Mouse (Mus musculus) liver, embryonic 12.5 days (tissue): ENCODE data around the gene Kcnmb4. TPM values are rescaled to one million over a fixed set of nuclear protein-coding genes. Genes with fewer than 3 reads are reported as not detected.

Experiments used
- ATAC-seq: fragments of 200-750 bp; cut with Nextera tagmentation; 2 replicates; pipeline ENCODE4 v1.8.0; 2017; ENCODE audit warnings: moderate number of reproducible peaks, mild to moderate bottlenecking, moderate library complexity
- H3K27ac ChIP-seq: fragments of 300-500 bp; sonication (generic); 2 replicates; pipeline ENCODE4 v1.5.1; 2016; ENCODE audit warnings: mild to moderate bottlenecking
- H3K27me3 ChIP-seq: fragments of 300-500 bp; sonication (generic); replicated peaks from 2 replicates; pipeline ENCODE4 v1.6.1; 2016; ENCODE audit warnings: mild to moderate bottlenecking, moderate library complexity
- H3K36me3 ChIP-seq: fragments of 300-500 bp; sonication (generic); 2 replicates; pipeline ENCODE4 v1.6.1; 2016; ENCODE audit warnings: mild to moderate bottlenecking, moderate library complexity
- H3K4me1 ChIP-seq: fragments of 300-500 bp; sonication (generic); 2 replicates; pipeline ENCODE4 v1.6.1; 2016
- H3K4me2 ChIP-seq: fragments of 300-500 bp; sonication (generic); 2 replicates; pipeline ENCODE4 v1.6.1; 2016; ENCODE audit warnings: mild to moderate bottlenecking, moderate library complexity
- H3K4me3 ChIP-seq: fragments of 300-500 bp; sonication (generic); 2 replicates; pipeline ENCODE4 v1.5.1; 2016; ENCODE audit warnings: mild to moderate bottlenecking, moderate library complexity
- H3K9ac ChIP-seq: fragments of 300-500 bp; sonication (generic); 2 replicates; pipeline ENCODE4 v1.6.1; 2016; ENCODE audit warnings: mild to moderate bottlenecking, moderate library complexity
- H3K9me3 ChIP-seq: fragments of 300-500 bp; sonication (generic); replicated peaks from 2 replicates; pipeline ENCODE4 v1.6.1; 2016; ENCODE audit warnings: mild to moderate bottlenecking, moderate library complexity
- WGBS: fragments of 180-500 bp; shearing (Covaris S2); methylation state at CpG from one replicate; pipeline ENCODE4 v1.1.7; 2016; ENCODE audit not compliant: insufficient replicate concordance; 5-methylcytosine and 5-hydroxymethylcytosine counted together
- polyA plus RNA-seq: library from polyadenylated mRNA; unstranded; fragments of >200 nt; fragmentation: Nextera tagmentation; extraction: Ambion mirVana; gene quantifications from 2 replicates; pipeline ENCODE4 v1.2.1, GENCODE M21; 2016

Gene Kcnmb4
- polyA plus RNA-seq, 1 experiment from 2014 or later, result 0.67 TPM

GRCm38 (mm10) chr10:116394585-116394984 is 79.1 kb downstream of the Kcnmb4 start:
- Histone ChIP-seq H3K4me1 (peaks cover 8% of the 10 kb centered on the region; the same call in 1 of the 2 replicates), H3K9me3 (no peaks in the 10 kb centered on the region), H3K27me3 (no peaks in the 10 kb centered on the region), H3K9ac (no peak overlapping the region), H3K4me3 (no peak overlapping the region), H3K36me3 (no peaks in the 10 kb centered on the region), H3K4me2 (no peak overlapping the region), H3K27ac (no peak overlapping the region)
- no peak; the same call in 1 of the 2 replicates for ATAC-seq
- 6% methylated on average over 4 of the region's 4 CpGs for WGBS

- Histone ChIP-seq H3K4me3 (no peak overlapping the region), H3K4me2 (no peak overlapping the region), H3K9ac (no peak overlapping the region), H3K36me3 (no peaks in the 10 kb centered on the region), H3K27ac (no peak overlapping the region), H3K9me3 (no peaks in the 10 kb centered on the region), H3K4me1 (peaks cover 8% of the 10 kb centered on the region; the same call in 1 of the 2 replicates), H3K27me3 (no peaks in the 10 kb centered on the region)
- 65% methylated on average over 9 of the region's 9 CpGs for WGBS
- ATAC-seq, result no peak
These were observed 79.7 kb downstream of the Kcnmb4 start for GRCm38 (mm10) chr10:116393790-116394475.

GRCm38 (mm10) chr10:116388840-116389239 is 84.8 kb downstream of the Kcnmb4 start:
- ATAC-seq, result no peak
- Histone ChIP-seq H3K4me1 (no peaks in the 10 kb centered on the region), H3K27me3 (no peaks in the 10 kb centered on the region), H3K4me3 (no peak overlapping the region), H3K9me3 (no peaks in the 10 kb centered on the region), H3K9ac (no peak overlapping the region), H3K4me2 (no peak overlapping the region), H3K36me3 (no peaks in the 10 kb centered on the region), H3K27ac (no peak overlapping the region)
- WGBS, result 72% methylated on average over 6 of the region's 6 CpGs

- Histone ChIP-seq H3K4me2 (no peak overlapping the region), H3K4me1 (no peaks in the 10 kb centered on the region), H3K4me3 (no peak overlapping the region), H3K9me3 (no peaks in the 10 kb centered on the region), H3K27ac (no peak overlapping the region), H3K9ac (no peak overlapping the region), H3K27me3 (no peaks in the 10 kb centered on the region), H3K36me3 (no peaks in the 10 kb centered on the region)
- 52% methylated on average over 7 of the region's 7 CpGs for WGBS
- no peak for ATAC-seq
These were observed 87.2 kb downstream of the Kcnmb4 start for GRCm38 (mm10) chr10:116386391-116386885.

- 81% methylated on average over 4 of the region's 4 CpGs for WGBS
- ATAC-seq, result no peak
- H3K4me2 ChIP-seq, result no peak overlapping the region
- H3K9ac ChIP-seq, result no peak overlapping the region
- H3K36me3 ChIP-seq, result no peaks in the 10 kb centered on the region
- H3K9me3 ChIP-seq, result no peaks in the 10 kb centered on the region
- no peaks in the 10 kb centered on the region for H3K4me1 ChIP-seq
- H3K27ac ChIP-seq, result no peak overlapping the region
- no peak overlapping the region for H3K4me3 ChIP-seq
- H3K27me3 ChIP-seq, result no peaks in the 10 kb centered on the region
These were observed 89.3 kb downstream of the Kcnmb4 start for GRCm38 (mm10) chr10:116384401-116384800.

GRCm38 (mm10) chr10:116382826-116383685 is 90.6 kb downstream of the Kcnmb4 start:
- H3K4me2 ChIP-seq, result no peak overlapping the region
- H3K27me3 ChIP-seq, result no peaks in the 10 kb centered on the region
- H3K4me1 ChIP-seq, result no peaks in the 10 kb centered on the region
- H3K9ac ChIP-seq, result no peak overlapping the region
- H3K9me3 ChIP-seq, result no peaks in the 10 kb centered on the region
- no peaks in the 10 kb centered on the region for H3K36me3 ChIP-seq
- H3K4me3 ChIP-seq, result no peak overlapping the region
- no peak for ATAC-seq
- WGBS, result 74% methylated on average over 13 of the region's 13 CpGs
- H3K27ac ChIP-seq, result no peak overlapping the region

- Histone ChIP-seq H3K27ac (no peak overlapping the region), H3K36me3 (no peaks in the 10 kb centered on the region), H3K4me3 (no peak overlapping the region), H3K9ac (no peak overlapping the region), H3K9me3 (no peaks in the 10 kb centered on the region), H3K27me3 (no peaks in the 10 kb centered on the region), H3K4me2 (no peak overlapping the region), H3K4me1 (no peaks in the 10 kb centered on the region)
- WGBS, result 78% methylated on average over 4 of the region's 4 CpGs
- no peak for ATAC-seq
These were observed 96.8 kb downstream of the Kcnmb4 start for GRCm38 (mm10) chr10:116376853-116377252.

GRCm38 (mm10) chr10:116374111-116374510 is 99.6 kb downstream of the Kcnmb4 start:
- Histone ChIP-seq H3K27ac (no peak overlapping the region), H3K9ac (no peak overlapping the region), H3K4me2 (no peak overlapping the region), H3K36me3 (no peaks in the 10 kb centered on the region), H3K9me3 (no peaks in the 10 kb centered on the region), H3K4me3 (no peak overlapping the region), H3K27me3 (no peaks in the 10 kb centered on the region), H3K4me1 (no peaks in the 10 kb centered on the region)
- no peak for ATAC-seq
- 79% methylated on average over 6 of the region's 6 CpGs for WGBS

- no peaks in the 10 kb centered on the region for H3K27me3 ChIP-seq
- no peak for ATAC-seq
- no peaks in the 10 kb centered on the region for H3K4me1 ChIP-seq
- H3K27ac ChIP-seq, result no peak overlapping the region
- H3K9me3 ChIP-seq, result no peaks in the 10 kb centered on the region
- no peaks in the 10 kb centered on the region for H3K36me3 ChIP-seq
- H3K4me2 ChIP-seq, result no peak overlapping the region
- no peak overlapping the region for H3K9ac ChIP-seq
- H3K4me3 ChIP-seq, result no peak overlapping the region
- WGBS, result 75% methylated on average over 6 of the region's 6 CpGs
These were observed 102.5 kb downstream of the Kcnmb4 start for GRCm38 (mm10) chr10:116370991-116371725.
